Mouse (Mus musculus) kidney, postnatal 0 days (tissue): ENCODE results near the gene AC134908.4. TPM values are rescaled to one million over a fixed set of nuclear protein-coding genes. Genes with fewer than 3 reads are reported as not detected.

Experiments used
- ATAC-seq: fragments of 200-750 bp; cut with Nextera tagmentation; replicated peaks from 2 replicates; pipeline ENCODE4 v1.8.0; 2017; ENCODE audit warnings: low read depth, moderate number of reproducible peaks, moderate TSS enrichment, moderate library complexity; ENCODE audit not compliant: low FRiP score
- DNase-seq: peaks from one replicate; pipeline ENCODE4 v3.0.0-alpha.2; 2016; ENCODE audit warnings: low spot score
- H3K27ac ChIP-seq: fragments of 300-500 bp; sonication (generic); 2 replicates; pipeline ENCODE4 v1.5.1; 2014; ENCODE audit warnings: mild to moderate bottlenecking
- H3K27me3 ChIP-seq: fragments of 300-500 bp; sonication (generic); 2 replicates; pipeline ENCODE4 v1.6.1; 2014; ENCODE audit warnings: low read length, mixed read lengths; ENCODE audit not compliant: insufficient read depth
- H3K36me3 ChIP-seq: fragments of 300-500 bp; sonication (generic); 2 replicates; pipeline ENCODE4 v1.6.1; 2014; ENCODE audit warnings: low read length, mixed read lengths; ENCODE audit not compliant: insufficient read depth
- H3K4me1 ChIP-seq: fragments of 300-500 bp; sonication (generic); replicated peaks from 2 replicates; pipeline ENCODE4 v1.6.1; 2014; ENCODE audit warnings: antibody characterized with exemption, low read length, mixed read lengths; ENCODE audit not compliant: insufficient read depth
- H3K4me2 ChIP-seq: fragments of 300-500 bp; sonication (generic); 2 replicates; pipeline ENCODE4 v1.6.1; 2014; ENCODE audit warnings: mild to moderate bottlenecking, low read length, moderate library complexity, mixed read lengths
- H3K4me3 ChIP-seq: fragments of 300-500 bp; sonication (generic); replicated peaks from 2 replicates; pipeline ENCODE4 v1.5.1; 2014; ENCODE audit warnings: low read depth, low read length
- H3K9ac ChIP-seq: fragments of 300-500 bp; sonication (generic); 2 replicates; pipeline ENCODE4 v1.6.1; 2014; ENCODE audit warnings: low read depth, low read length
- H3K9me3 ChIP-seq: fragments of 300-500 bp; sonication (generic); replicated peaks from 2 replicates; pipeline ENCODE4 v1.6.1; 2016; ENCODE audit warnings: low read length, inconsistent platforms, mixed read lengths
- CTCF ChIP-seq: IDR thresholded peaks from 2 replicates; pipeline ENCODE4 v1.5.1; 2016; ENCODE audit warnings: antibody characterized with exemption, low read depth, mild to moderate bottlenecking, moderate library complexity
- WGBS: fragments of 180-500 bp; shearing (Covaris S2); extraction: QIAGEN DNeasy Blood & Tissue Kit; methylation state at CpG from one replicate; pipeline ENCODE4 v1.1.7; 2014; 5-methylcytosine and 5-hydroxymethylcytosine counted together
- polyA plus RNA-seq: library from polyadenylated mRNA; unstranded; fragments of >200 nt; fragmentation: Nextera tagmentation; extraction: Ambion mirVana; gene quantifications from 2 replicates; pipeline ENCODE4 v1.2.1, GENCODE M21; 2015

The AC134908.4 gene
- polyA plus RNA-seq, 1 experiment from 2014 or later: 0.82 TPM

DNA sequence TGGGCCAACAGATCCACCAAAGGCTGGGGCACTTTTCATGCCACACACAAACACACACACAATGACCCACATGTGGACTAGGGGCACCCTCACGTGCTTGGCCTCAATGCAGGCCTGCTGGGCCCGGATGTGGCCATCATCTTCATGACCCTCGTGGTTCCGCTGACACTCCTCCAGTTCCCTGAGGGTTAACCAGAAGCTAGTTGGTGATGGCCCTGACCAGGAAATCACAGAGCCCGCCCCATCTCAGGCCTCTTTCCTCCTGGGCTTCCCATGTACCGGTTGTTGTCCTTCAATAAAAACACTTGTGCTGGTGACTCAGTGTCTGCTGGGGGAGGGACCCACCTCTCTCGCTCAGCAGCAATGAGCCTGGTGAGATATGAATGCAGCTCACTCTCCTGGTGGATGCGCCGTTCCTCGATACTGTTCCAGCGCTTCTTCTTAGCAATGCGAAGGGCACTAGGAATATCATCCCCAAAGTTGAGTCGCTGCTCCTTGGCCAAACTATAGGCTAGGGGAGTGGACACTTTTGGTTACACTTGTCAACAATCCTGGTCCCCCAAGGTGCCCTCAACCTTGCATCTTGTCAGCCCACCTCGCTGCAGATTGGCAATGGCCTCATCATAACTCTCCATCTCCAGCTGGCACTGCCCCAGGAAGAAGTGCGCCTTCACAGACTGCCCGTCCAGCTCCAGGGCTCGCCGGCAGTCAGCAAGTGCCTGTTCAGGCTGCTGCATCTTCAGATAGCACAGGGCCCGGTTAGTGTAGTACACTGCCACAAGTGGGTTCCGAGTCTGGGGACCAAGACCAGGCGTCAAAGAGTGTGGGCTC lies 36.2 kb upstream of the AC134908.4 start:
- Histone ChIP-seq H3K4me2 (peak overlapping the region; percentile 85), H3K4me1 (peaks cover 53% of the 10 kb centered on the region), H3K9me3 (no peaks in the 10 kb centered on the region), H3K4me3 (peak overlapping the region; percentile 81), H3K36me3 (peaks cover 26% of the 10 kb centered on the region; the same call in 1 of the 2 replicates), H3K27me3 (no peaks in the 10 kb centered on the region), H3K9ac (peak overlapping the region; percentile 83), H3K27ac (peak overlapping the region; percentile 99)
- 47% methylated on average over 21 of the region's 21 CpGs for WGBS
- DNase-seq (no peak), ATAC-seq (no peak)
- TF ChIP-seq CTCF: no peak

DNA sequence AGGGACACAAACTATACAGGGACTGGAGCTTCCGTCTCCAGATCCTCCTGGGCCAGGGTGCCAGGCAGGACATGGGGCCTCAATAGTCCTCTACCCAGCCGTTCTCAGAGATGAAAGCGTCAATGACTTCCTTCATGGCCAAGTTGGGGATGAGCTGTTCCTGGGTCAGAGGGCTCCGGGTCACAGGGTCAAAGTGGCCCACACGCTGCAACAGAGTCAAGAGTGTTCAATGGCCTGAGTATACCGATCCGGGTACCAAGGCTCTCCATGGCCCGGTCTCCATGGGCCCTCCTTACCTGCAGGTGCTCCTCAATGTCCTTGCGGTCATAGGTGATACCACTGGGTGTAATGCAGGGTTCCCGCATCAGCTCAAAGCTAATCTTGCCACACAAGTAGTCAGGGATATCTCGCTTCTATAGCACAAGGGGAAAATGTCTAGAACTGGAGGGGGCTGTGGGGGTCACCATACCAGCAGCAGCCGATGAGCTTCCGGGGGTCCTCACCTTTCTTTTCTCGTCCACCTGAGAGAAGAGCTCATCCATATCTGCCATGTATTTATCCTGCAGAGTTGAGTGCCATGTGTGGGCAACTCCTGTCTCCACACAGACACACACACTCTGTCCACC lies 35.5 kb upstream of the AC134908.4 start:
- no peak for TF ChIP-seq CTCF
- H3K4me2 ChIP-seq: peak overlapping the region; percentile 85; the same call in 1 of the 2 replicates
- no peak overlapping the region for H3K9ac ChIP-seq
- H3K27me3 ChIP-seq: no peaks in the 10 kb centered on the region
- WGBS: 84% methylated on average over 14 of the region's 14 CpGs
- ATAC-seq (no peak), DNase-seq (no peak)
- H3K4me1 ChIP-seq: peaks cover 45% of the 10 kb centered on the region
- no peak overlapping the region for H3K27ac ChIP-seq
- H3K36me3 ChIP-seq: peaks cover 32% of the 10 kb centered on the region
- no peak overlapping the region for H3K4me3 ChIP-seq
- no peaks in the 10 kb centered on the region for H3K9me3 ChIP-seq

DNA sequence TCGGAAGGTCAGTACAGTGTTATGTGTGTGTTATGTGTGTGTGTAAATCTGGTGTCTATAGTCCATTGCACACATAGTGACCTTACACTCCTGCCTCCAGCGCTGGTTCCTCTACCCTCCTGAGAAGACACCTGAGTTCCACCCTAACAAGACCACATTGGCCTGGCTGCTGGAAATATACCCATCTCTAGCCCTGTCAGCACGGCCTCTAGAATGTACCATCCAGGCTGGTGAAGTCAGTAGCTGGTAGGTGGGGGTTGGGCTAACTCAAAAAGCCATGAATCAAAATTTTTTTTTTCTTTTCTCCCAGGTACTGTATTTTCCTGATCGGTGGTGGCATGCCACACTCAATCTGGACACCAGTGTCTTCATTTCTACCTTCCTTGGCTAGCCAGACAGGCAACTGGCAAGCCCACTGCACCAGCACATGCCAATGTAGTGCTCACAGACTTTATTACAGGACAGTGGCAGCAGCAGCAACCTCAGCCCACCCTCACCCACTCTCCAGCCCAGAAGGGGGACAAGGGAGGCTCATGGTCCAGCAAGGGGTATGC lies 34.8 kb upstream of the AC134908.4 start:
- DNase-seq (no peak), ATAC-seq (no peak)
- 79% methylated on average over 4 of the region's 4 CpGs for WGBS
- H3K4me2 ChIP-seq: 0 out of 2 replicates have a peak overlapping the region, but pooled peaks have one; percentile 66
- H3K36me3 ChIP-seq: peaks cover 38% of the 10 kb centered on the region
- peaks cover 39% of the 10 kb centered on the region for H3K4me1 ChIP-seq
- TF ChIP-seq CTCF: no peak
- no peak overlapping the region for H3K9ac ChIP-seq
- H3K27ac ChIP-seq: no peak overlapping the region
- H3K27me3 ChIP-seq: no peaks in the 10 kb centered on the region
- no peak overlapping the region for H3K4me3 ChIP-seq
- H3K9me3 ChIP-seq: no peaks in the 10 kb centered on the region

DNA sequence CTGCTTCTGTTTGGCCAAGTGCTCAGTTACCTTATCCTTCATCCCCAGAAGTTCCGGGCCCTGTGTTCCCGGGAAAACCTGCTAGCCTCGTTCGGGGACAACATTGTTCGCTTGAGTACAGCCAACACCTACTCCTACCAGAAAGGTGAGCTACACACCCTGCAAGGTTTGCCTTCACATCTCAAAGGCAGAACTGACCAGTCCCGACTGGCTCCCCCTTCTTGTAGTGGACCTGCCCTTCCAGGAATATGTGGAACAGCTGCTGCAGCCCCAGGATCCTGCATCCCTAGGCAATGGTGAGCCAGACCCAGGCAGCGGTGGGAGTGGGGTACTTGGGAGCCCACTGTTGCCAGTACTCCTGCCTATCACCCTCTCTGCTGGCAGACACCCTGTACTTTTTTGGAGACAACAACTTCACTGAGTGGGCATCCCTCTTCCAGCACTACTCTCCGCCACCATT lies 34.1 kb upstream of the AC134908.4 start:
- H3K4me3 ChIP-seq: peak overlapping the region; percentile 34
- peaks cover 35% of the 10 kb centered on the region for H3K36me3 ChIP-seq
- TF ChIP-seq CTCF: no peak
- H3K27me3 ChIP-seq: no peaks in the 10 kb centered on the region
- WGBS: 33% methylated on average over 8 of the region's 8 CpGs
- peak overlapping the region; percentile 88 for H3K27ac ChIP-seq
- H3K9me3 ChIP-seq: no peaks in the 10 kb centered on the region
- peak overlapping the region; percentile 66 for H3K4me2 ChIP-seq
- H3K9ac ChIP-seq: peak overlapping the region; percentile 60
- ATAC-seq (no peak), DNase-seq (no peak)
- H3K4me1 ChIP-seq: peaks cover 36% of the 10 kb centered on the region

DNA sequence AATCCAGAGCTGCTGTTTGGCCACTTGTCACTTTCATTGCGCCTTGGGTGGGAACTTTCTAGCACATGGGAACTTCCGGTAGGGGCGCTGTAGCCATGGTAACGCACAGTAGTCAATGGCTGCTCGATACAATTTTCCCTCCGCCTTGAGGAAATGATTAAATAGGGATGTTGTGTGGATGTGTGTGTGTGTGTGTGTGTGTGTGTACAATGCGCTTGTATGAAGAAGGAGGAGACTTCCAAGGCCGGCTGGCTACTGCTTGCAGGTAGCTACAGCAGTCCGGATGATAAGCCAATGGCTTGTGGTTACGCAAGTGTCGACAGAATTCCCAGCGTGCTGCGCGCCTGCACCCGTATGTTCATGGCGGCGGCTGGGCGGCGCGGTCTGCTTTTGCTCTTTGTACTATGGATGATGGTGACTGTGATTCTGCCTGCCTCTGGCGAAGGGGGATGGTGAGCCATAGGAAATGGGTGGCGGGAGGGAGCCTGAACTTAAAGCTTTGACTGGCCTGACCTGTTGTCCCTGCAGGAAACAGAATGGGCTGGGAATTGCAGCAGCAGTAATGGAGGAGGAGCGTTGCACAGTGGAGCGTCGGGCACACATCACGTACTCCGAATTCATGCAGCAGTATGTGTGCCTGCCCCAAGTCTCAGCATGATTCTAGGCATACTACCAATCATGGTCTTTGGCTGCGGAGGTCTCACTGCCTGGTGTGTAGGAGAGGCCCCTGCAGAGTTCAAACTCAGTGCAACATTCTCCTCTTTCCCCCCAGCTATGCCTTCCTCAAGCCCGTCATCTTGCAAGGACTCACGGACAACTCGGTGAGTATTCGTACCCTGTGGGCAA lies 33.5 kb upstream of the AC134908.4 start, which contains the start of gene Jmjd8:
Jmjd8 (plus strand) TSS at position 156 of the 846 bp plus-strand sequence.
- H3K36me3 ChIP-seq: peaks cover 34% of the 10 kb centered on the region
- TF ChIP-seq CTCF: peak; percentile 57
- H3K9me3 ChIP-seq: no peaks in the 10 kb centered on the region
- no peaks in the 10 kb centered on the region for H3K27me3 ChIP-seq
- under 1% methylated on average over 32 of the region's 32 CpGs for WGBS
- peak within 1 kb of the TSS; percentile 66 for H3K4me2 ChIP-seq
- DNase-seq (peak; percentile 90), ATAC-seq (peak; percentile 16)
- peak within 1 kb of the TSS; percentile 88 for H3K27ac ChIP-seq
- H3K4me1 ChIP-seq: peaks cover 36% of the 10 kb centered on the region
- peak within 1 kb of the TSS; percentile 60 for H3K9ac ChIP-seq
- peak within 1 kb of the TSS; percentile 34 for H3K4me3 ChIP-seq
